Mouse (Mus musculus): ENCODE measurements at regions not wholly inside any gene's neighbourhood (a gene's known extent, or its start where the extent isn't known, plus 50 kb on each side); places are given as distances from the start of the nearest gene placed in this dataset.

- DNase-seq = no peak
Observed at GRCm38 (mm10) chr12:13094111-13094851, 152.6 kb upstream of the Mycn start.

- DNase-seq = no peak
Observed at GRCm38 (mm10) chr12:13085951-13086350, 144.2 kb upstream of the Mycn start.

DNA sequence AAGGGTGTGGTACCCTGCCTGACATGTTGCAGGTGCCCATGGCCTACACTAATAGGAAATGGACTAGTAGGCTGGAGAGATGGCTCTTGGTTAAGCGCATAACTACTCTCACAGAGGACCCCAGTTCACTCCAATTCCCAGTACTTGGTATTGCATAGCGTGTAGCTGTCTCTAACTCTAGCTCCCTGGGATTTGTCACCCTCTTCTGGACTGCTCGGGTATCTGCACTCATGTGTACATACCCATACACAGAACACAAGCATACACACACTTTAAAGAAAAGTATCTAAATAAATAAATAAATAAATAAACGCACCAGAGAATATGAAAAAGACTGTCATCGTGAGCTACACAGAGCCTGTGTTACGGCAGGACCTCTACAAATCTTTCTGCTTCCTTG is 143.8 kb upstream of the Mycn start:
- DNase-seq = no peak

DNA sequence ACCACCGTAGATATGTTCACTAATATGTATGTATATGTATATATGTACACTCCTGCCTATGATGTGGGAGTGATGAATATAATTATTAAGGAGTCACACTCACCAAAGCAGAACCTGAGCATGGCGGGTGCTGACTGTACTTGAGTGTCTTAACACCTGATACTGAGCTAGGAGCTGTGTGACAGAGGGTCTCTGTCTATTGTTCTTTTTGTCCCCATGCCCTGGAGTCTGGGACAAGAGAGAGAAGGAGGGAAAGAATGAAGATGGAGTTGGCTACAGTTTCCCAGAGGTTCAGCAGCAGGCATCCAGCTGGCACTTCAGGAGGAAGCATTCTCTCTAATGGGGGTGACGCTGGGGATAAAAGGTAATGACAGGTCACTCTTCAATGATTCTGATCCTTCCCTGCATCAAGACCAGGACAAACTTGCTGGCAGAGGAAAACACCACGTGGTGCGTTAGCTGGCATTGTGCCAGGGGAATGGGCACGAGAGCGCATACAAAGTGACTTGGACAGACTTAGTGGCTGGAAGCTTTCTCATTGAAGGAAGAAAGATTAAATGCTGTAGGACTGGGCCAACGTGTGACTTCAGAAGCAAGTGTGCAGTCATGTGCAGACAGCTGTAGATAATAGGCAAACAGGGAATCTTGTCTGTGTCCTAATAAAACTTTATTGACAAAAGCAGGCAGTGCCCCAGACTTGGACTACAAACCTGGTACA is 141.8 kb upstream of the Mycn start:
- DNase-seq = peak; percentile 11

- no peak for DNase-seq
Observed at GRCm38 (mm10) chr12:13080791-13081190, 139.1 kb upstream of the Mycn start.

DNA sequence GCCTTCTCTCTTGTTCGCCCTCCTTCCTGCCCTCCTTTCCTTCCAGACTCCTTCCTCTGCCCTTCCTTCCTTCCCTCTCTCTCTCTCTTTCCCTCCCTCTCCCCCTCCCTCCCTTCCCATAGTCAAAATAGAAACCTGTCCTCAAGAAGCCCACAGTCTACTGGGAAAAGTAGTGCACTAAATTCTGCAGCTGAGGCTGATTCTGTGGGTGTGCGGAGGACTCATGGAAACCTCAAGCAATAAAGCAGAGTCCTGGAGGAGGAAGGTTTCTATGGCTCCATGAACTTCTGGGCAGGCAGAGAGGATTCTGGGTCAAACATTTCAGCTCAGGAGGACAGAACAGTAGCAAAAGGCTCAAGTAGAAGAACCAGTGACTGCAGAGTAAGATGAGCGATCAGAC is 138.1 kb upstream of the Mycn start:
- no peak for DNase-seq

DNA sequence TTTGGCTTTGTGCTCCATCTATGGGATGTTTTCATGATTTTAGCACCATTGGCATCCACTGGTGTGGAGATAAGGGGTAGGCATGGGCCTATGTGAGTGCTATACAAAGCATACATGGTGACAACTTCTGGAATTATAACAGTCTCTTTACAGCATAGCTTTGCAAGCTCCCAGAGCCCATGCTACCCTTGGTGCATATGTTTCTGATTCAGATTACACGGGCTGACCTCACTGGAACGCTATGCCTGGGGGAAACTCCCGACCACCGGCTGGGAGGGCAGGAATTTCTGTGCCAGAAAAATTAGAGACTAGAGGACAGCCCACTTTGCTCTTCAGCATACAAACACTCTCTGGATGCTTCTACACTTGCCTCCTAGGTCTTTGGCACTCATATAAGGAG is 136.0 kb upstream of the Mycn start:
- no peak for DNase-seq

DNA sequence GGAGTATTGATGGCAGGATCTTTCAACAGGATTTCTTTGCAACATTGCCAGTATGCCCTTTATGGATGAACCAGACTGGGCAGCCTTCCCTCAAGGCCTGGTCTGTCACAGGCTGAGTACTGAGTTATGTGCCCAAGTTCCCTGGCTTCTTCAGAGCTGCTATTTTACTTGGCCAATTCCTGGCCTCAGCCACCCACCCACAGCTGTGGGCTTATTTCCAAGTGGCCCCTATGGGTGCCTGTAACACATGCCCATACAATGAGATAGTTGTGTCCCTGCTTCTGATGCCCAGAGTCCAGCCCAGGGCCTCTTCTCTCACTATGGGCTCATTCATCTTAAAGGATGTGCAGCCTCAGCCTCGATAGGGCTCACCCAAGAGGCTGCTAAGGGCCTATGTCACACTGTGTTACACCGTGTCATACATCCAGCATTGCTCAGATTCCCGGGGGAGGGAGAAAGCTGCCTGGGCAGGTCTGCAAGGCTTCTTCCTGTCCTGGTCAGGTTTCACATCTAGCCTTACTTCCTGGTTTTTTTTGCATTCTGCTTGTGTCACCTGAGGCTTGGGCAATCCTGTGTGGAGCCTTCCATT is 135.1 kb upstream of the Mycn start:
- DNase-seq = no peak

GRCm38 (mm10) chr12:13073126-13073886 is 131.6 kb upstream of the Mycn start:
- DNase-seq = no peak

DNA sequence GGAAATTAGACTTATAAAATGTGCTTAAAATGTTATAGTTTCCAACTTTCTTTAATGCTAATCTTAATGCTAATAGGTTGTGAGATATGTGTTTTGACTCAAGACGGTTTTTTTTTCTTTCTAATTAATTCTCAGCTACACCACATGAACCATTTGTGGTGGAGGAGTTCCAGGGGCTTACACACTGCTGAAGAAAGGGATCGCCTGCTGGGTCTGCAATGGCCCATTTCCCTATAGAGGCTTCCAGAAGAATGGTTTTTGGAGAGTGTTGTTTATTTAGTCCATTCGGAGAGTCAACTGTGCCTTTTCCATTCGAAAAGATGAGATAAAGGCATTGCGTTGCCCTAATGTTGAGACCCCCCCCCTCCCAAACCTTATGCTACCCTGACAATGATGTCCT is 125.6 kb upstream of the Mycn start:
- no peak for DNase-seq

DNA sequence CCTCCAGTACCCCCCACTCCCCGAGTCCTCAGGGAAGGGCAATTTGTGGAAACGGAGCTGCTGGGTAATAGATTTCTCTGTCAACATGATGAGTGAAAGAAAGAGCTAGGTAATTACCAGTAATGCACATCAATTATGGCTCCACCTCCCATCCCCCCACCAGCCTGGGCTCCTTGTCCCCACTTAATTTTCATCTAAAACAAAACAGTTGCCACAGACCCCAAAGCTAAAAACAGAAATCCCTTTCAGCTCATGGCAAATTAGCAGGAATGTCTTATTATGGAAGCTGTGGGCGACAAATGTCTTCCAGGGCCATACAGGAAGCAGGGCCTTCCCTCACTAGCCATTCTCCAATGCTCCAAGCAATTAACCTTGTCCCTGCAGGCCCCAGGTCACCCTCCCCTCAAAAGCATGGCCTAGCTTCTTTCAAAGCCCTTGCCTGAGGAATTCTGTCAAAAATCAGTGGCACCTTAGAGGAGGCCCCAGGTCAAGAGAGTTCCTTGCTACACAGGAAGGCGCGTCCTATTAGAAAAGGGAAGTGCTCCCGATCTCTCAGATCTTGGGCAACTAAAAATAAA is 125.0 kb upstream of the Mycn start:
- DNase-seq = no peak

DNA sequence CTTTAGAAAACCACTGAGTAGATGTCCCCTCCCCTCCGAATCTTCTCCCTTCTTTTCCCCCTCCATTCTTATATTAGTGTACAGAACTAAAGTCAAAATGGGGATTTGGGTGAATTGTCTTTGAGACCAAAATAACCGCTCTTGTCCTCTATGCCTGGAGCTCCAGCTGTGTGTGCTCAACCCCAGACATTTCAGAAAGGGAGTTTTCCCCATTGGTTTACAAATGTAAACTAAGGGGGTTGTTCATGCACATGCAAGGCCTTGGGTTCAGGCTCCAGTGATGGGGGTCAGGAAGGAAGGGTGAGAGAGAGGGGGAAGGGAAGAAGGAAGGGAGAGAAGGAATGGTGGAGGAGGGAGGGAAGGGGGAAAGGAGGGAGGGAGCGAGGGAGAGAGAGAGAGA is 117.8 kb upstream of the Mycn start:
- DNase-seq = no peak

- DNase-seq = no peak
Observed at GRCm38 (mm10) chr12:13056246-13056645, 114.5 kb upstream of the Mycn start.

DNA sequence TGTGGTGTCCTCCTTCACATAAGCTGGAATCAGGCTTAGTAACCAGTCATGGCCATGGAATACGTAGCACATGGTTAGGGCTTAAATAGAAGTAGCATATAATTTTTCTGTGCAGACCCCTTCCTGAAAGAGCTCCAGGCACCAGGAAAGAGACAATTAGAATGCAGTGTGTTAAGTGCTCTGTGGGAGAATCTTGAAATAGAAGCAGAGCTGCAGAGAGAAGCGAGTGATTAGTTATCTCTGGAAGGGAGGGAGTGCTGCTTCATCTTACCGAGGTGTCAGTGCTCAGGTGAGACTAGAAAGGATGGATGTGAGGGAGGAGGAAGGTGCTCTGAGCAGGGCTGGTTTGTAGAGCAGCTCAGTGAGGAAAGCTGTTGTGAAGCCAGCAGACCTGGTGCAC is 112.9 kb upstream of the Mycn start:
- DNase-seq = no peak

DNA sequence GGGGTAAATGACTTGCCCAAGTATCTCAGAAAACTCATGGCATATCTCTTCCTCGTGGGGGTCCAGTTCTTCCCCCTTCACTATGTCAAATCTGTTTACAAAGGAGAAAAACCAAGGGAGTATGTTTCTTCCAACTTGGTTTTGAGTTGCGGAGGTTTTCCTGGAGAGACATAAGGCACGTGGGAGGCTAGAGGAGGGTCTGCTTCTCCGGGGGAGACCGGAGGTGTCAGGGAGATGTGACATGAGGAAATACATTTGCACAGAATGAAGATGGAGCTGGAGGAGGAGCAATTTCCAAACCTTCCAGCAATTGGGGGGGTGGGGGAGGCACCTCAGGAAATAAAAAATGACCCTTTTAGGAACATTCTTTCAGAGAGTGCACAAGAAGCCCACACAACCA is 112.0 kb upstream of the Mycn start:
- no peak for DNase-seq

DNA sequence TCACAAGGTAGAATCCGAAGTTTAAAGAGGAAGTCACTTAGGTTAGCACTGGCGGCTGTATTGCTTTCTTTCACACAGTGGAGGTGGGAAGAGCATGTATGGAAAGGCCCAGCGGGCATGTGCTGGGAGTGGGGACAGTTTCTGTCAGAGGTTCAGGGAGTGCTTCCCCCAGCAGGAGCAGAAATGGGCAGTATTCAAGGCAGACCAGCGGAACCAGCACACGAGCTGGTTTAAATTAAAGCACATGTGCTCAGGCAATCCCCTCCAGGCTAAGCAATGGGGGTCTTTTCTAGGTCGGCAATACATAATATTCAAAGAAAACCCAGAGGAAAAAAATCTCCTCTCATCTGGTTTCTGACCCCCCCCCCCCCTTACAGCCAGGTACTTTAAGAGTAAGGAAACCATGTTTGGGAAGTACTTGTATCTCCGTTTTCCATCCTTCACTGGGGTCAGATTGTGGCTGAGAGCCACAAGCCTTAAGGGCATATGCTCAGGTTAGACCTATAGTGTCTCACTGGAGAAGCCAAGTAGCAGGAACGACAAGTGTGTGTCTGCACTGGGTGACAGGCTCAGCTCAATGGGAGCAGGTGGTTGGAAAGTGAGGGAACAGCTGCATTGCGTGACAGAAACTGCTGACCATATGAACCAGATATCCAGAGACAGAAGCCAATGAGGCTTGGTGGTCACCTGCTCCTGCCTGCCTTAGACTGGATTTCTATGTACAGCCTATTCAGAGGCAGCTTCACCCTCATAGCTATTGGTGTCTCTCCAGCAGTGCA is 111.3 kb upstream of the Mycn start:
- no peak for DNase-seq

GRCm38 (mm10) chr12:13052164-13052563 is 110.5 kb upstream of the Mycn start:
- DNase-seq = no peak

DNA sequence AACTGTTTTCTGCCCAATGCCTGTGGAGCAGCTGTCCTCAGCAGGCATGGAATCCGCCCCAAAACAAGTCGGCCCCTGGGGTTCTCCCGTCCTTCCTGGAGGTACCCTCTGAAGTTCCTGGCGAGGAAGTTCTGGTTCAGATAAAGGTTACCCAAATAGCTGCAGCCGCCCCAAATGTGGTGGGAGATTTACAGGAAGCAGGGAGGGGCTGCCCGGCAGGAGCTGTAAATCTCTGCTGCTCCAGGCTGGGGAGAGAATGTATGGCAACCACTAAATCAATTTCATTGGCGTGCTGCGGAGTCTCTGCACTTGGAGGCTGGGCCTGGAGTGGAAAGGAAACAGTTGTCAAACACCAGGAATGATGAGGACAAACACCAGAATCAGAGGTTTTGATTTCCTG is 107.9 kb upstream of the Mycn start:
- DNase-seq = peak; percentile 9

DNA sequence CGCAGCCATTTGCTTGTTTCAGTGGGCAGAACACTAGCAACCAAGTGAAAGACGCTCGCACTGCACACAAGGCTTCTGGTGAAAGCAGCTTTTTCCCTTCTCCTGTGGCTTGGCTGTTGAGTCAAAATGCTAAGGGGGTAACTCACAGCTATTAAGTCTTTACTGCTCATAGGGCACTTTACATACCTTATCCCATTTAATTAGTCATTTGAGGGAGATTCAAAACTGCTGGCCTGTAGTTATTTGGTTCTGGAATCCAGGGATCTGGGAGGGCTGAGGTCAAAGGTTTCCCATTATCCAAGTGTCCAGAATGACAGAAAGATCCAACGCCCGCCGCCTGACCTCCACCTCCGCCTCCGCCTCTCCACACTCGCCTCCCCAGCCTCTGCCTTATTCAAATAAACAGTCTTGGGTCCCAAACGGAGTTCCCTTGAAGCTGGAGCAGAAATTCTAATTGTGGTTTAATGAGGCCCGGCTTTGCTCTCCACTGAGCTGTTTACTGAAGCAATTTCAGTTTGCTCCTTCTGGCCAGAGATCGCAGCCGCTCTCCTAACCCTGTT is 106.5 kb upstream of the Mycn start:
- no peak for DNase-seq

GRCm38 (mm10) chr12:13042934-13043333 is 101.2 kb upstream of the Mycn start:
- no peak for DNase-seq

DNA sequence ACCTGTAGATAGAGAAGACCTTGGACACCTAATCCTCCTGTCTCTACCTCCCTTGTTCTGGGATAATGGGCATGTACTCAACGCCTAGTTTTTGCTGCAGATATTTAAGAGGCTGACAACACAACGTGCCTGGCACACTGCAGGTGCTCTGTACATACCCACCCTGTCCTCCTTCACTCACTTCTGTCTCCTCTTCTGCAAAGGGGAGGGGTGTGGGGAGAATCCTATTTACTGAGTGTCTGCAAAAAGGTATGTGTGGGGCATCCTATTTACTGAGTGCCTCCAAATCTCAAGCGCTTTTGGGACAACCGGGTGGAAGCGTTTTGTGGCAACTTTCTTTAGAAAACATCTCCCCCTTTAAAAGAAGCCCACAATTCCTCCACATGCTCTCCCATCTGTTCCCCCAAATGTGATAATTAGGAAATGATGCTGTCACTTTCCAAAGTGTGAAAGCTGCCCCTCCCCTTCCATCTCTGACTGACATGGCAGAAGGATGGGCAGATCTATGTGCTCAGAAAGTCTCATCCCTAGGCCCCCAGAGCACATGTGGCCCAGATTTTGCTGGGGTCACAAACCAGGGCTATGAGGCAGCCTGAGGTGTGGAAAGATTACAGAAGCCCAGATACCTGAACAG is 93.5 kb upstream of the Mycn start:
- DNase-seq = no peak

Measured in adrenal gland, postnatal 14 days (tissue).